Mouse (Mus musculus) bone marrow, adult 2 months (tissue): Measurements from ENCODE around the gene Tyro3.

ENCODE experiments used
- CTCF ChIP-seq: fragments of 200-500 bp; IDR thresholded peaks from 2 replicates; pipeline ENCODE4 v1.5.1; 2011; ENCODE audit warnings: low read length, control low read depth; ENCODE audit not compliant: control insufficient read depth, insufficient read depth
- POLR2A ChIP-seq: fragments of 200-500 bp; IDR thresholded peaks from 2 replicates; pipeline ENCODE4 v1.6.1; 2011; ENCODE audit warnings: low read depth, mild to moderate bottlenecking, control low read depth, low read length, borderline replicate concordance; ENCODE audit not compliant: control insufficient read depth

GRCm38 (mm10) chr2:119805536-119805935, 8.0 kb downstream of the Tyro3 start:
- TF ChIP-seq POLR2A = no peak
- TF ChIP-seq CTCF = no peak
